Mouse (Mus musculus): ENCODE measurements at regions not wholly inside any gene's neighbourhood (a gene's known extent, or its start where the extent isn't known, plus 50 kb on each side); places are given as distances from the start of the nearest gene placed in this dataset.

DNA sequence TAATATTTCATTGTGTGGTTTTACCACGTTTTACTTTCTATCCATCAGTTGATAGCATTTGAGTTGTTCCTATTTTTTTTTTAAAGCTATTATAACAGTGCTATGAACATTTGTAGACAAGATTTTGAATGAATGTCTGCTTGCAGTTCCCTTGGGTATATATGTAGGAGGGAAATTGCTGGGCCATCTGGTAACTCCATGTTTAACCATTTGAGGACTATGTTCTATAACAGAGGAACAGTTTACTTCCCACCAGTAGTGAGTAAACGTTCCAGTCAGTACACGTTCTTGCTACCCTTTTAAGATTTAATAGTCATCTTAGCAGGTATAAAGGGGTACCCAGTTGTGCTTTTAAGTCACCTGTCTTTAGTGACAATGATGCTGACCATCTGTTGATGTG lies 213.2 kb downstream of the Icos start:
- Histone ChIP-seq H3K27ac (no peak overlapping the region), H3K9me3 (ENCODE audit: low read length) (no peaks in the 10 kb centered on the region), H3K36me3 (ENCODE audit: insufficient read depth, low read length) (no peaks in the 10 kb centered on the region), H3K4me1 (ENCODE audit: insufficient read depth, low read length) (no peaks in the 10 kb centered on the region), H3K27me3 (ENCODE audit: insufficient read depth, low read length) (no peaks in the 10 kb centered on the region), H3K9ac (replicated peaks; ENCODE audit: low read length) (no peak overlapping the region), H3K4me3 (ENCODE audit: low read length) (no peak overlapping the region), H3K4me2 (ENCODE audit: low read depth, low read length) (no peak overlapping the region)
- no peak for DNase-seq (ENCODE audit: low spot score)
- 85% methylated on average over 3 of the region's 3 CpGs for WGBS
- no peak for ATAC-seq
- no peak for TF ChIP-seq CTCF (IDR thresholded peaks at IDR 0.05; ENCODE audit: low read depth)

DNA sequence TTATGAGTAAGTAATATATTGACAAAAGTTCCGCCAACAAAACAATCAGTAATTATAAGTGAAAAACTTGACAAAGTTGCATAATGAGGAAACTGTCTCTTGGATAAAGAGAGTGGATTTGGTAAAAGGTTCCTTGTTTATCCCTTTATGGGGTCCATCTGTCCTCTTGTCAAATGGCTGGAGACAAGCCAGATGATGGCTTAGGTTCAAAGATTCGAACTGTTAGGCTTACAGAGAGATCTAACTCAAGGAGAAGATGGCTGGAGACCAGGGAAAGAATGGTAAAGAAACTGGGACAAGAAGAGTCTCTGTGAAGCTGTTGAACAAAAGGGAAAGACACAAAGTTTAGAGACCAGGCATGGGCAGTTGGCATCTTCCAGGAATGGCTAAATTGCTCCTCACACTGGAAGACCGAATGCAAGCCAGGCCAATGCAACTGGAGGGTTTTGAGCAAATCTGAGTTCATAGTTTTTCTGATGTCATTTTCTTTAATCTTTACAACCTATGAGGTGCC lies 220.9 kb downstream of the Icos start:
- ATAC-seq (peak; percentile 61), DNase-seq (ENCODE audit: low spot score) (peak; percentile 80)
- Histone ChIP-seq H3K4me1 (ENCODE audit: insufficient read depth, low read length) (peaks cover 7% of the 10 kb centered on the region; the same call in 1 of the 2 replicates), H3K9me3 (ENCODE audit: low read length) (no peaks in the 10 kb centered on the region), H3K4me2 (ENCODE audit: low read depth, low read length) (no peak overlapping the region), H3K27ac (peak overlapping the region; percentile 15; the same call in 1 of the 2 replicates), H3K4me3 (ENCODE audit: low read length) (no peak overlapping the region), H3K9ac (replicated peaks; ENCODE audit: low read length) (no peak overlapping the region), H3K27me3 (ENCODE audit: insufficient read depth, low read length) (no peaks in the 10 kb centered on the region), H3K36me3 (ENCODE audit: insufficient read depth, low read length) (no peaks in the 10 kb centered on the region)
- WGBS: 53% methylated on average over 3 of the region's 3 CpGs
- no peak for TF ChIP-seq CTCF (IDR thresholded peaks at IDR 0.05; ENCODE audit: low read depth)

DNA sequence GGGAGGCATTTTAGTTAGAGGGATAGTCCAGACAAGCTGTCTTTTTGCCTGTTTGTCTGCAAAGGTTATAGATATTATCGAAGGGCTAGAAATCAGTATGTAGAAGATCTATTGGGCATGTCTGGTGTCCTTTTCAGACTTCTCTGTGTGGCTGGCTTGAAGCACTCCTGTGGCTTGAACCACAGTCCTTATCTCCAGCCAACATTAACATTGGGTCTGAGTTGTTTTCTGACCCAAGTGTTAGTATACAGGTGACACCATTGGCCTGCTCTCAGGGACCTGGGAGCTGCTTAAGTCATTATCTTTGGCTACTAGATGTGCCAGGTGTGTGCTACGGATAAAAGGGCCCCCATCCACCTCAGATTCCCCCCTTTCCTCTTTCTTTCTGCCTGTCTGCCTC lies 223.3 kb downstream of the Icos start:
- Histone ChIP-seq H3K4me1 (ENCODE audit: insufficient read depth, low read length) (peaks cover 7% of the 10 kb centered on the region; the same call in 1 of the 2 replicates), H3K27ac (no peak overlapping the region), H3K9ac (replicated peaks; ENCODE audit: low read length) (no peak overlapping the region), H3K36me3 (ENCODE audit: insufficient read depth, low read length) (no peaks in the 10 kb centered on the region), H3K4me2 (ENCODE audit: low read depth, low read length) (no peak overlapping the region), H3K9me3 (ENCODE audit: low read length) (no peaks in the 10 kb centered on the region), H3K4me3 (ENCODE audit: low read length) (no peak overlapping the region), H3K27me3 (ENCODE audit: insufficient read depth, low read length) (no peaks in the 10 kb centered on the region)
- ATAC-seq: no peak
- TF ChIP-seq CTCF (IDR thresholded peaks at IDR 0.05; ENCODE audit: low read depth): no peak
- 82% methylated on average over 2 of the region's 2 CpGs for WGBS
- DNase-seq (ENCODE audit: low spot score): no peak

DNA sequence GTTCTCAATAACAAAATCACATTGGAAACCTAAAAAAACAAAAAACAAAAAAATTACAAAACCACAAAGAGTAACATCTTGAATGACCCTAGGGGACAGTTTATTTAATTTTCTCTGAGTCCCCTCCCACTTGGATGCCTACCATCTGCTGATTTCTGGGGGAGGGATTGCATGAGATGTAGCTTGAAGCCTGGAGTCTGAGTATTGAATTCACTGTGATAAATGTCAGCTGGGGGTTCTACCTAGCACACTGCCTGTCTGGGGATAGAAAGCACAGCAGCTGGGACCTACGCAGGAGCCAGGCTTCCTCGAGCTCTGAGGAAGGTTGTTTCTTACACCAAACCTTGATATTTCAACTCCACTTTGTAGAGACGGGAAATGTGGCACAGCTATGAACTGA lies 224.4 kb downstream of the Icos start:
- H3K9ac ChIP-seq (replicated peaks; ENCODE audit: low read length): no peak overlapping the region

DNA sequence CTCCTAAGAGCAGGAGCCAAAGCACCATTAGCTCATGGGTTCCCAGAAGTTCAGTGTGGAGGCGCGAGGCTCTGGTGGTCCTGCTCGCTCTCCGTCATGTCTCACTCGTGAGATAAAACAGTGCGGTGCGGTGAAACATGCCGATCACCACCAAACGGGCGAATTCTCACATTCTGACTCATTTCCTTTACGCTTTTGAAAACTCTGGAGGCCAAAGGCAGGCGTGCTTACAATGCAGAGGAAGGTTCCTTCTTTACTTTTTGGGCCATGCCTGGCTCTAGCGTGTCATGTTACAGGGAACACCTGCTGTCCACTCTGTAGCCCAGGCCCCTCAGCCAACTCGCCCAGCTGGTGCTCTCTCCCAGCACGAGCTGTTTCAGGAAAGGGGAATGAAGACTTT lies 225.4 kb downstream of the Icos start:
- H3K4me1 ChIP-seq (ENCODE audit: insufficient read depth, low read length): peaks cover 7% of the 10 kb centered on the region; the same call in 1 of the 2 replicates
- H3K4me2 ChIP-seq (ENCODE audit: low read depth, low read length): 0 out of 2 replicates have a peak overlapping the region, but pooled peaks have one; percentile 20
- no peak overlapping the region for H3K27ac ChIP-seq
- WGBS: 32% methylated on average over 15 of the region's 15 CpGs
- ATAC-seq (peak; percentile 55; the same call in 1 of the 2 replicates), DNase-seq (ENCODE audit: low spot score) (peak; percentile 43)
- H3K36me3 ChIP-seq (ENCODE audit: insufficient read depth, low read length): no peaks in the 10 kb centered on the region
- no peak overlapping the region for H3K4me3 ChIP-seq (ENCODE audit: low read length)
- no peaks in the 10 kb centered on the region for H3K27me3 ChIP-seq (ENCODE audit: insufficient read depth, low read length)
- H3K9ac ChIP-seq (replicated peaks; ENCODE audit: low read length): no peak overlapping the region
- H3K9me3 ChIP-seq (ENCODE audit: low read length): no peaks in the 10 kb centered on the region
- no peak for TF ChIP-seq CTCF (IDR thresholded peaks at IDR 0.05; ENCODE audit: low read depth)

More for the DNA sequence above, 224.4 kb downstream of the Icos start:
- Histone ChIP-seq H3K4me3 (ENCODE audit: low read length) (no peak overlapping the region), H3K9me3 (ENCODE audit: low read length) (no peaks in the 10 kb centered on the region), H3K36me3 (ENCODE audit: insufficient read depth, low read length) (no peaks in the 10 kb centered on the region), H3K27ac (no peak overlapping the region), H3K4me1 (ENCODE audit: insufficient read depth, low read length) (peaks cover 7% of the 10 kb centered on the region; the same call in 1 of the 2 replicates), H3K4me2 (ENCODE audit: low read depth, low read length) (no peak overlapping the region), H3K27me3 (ENCODE audit: insufficient read depth, low read length) (no peaks in the 10 kb centered on the region)
- DNase-seq (ENCODE audit: low spot score) (peak; percentile 47), ATAC-seq (0 out of 2 replicates have a peak, but pooled peaks have one; percentile 35)
- TF ChIP-seq CTCF (IDR thresholded peaks at IDR 0.05; ENCODE audit: low read depth): no peak
- 43% methylated on average over 3 of the region's 3 CpGs for WGBS

DNA sequence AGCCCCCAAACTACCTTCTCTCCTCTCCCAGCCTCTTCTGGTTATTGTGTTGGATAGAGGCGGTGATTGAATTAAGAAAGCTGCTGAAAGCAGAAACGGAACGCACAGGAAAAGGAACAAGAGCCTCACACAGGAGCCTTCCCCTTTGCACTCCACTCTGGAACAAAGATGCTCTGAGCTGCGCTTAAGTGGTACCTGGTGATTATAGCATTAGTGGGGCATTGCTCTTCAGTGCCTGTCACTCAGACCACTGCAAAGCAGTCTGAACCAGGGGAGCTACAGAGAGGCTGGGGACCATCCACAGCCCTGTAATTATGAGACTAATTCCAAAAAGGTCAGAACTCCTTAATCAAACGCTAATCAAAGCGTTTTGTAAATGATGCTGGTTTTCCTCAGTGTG lies 225.9 kb downstream of the Icos start:
- TF ChIP-seq CTCF (IDR thresholded peaks at IDR 0.05; ENCODE audit: low read depth): no peak
- ATAC-seq: no peak

DNA sequence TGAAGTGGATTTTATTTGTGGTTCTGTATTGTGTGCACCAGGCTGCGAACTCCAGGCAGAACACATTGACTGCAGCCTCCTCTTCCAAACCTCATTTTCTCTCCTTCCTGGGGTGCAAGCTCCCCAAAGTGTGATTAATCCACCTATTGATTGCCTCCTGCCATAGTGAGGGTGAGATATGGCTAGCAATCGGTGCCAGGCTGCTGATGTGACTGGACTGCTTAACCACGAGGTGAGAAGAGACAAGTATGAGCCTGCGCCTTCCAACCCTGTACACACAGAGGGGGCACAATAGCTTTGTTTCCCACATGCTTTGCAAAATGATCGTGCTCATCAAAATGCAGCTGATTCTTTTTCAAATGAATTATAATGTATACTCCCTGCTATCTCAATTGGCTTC lies 227.4 kb downstream of the Icos start:
- no peaks in the 10 kb centered on the region for H3K27me3 ChIP-seq (ENCODE audit: insufficient read depth, low read length)
- ATAC-seq: no peak
- no peak for TF ChIP-seq CTCF (IDR thresholded peaks at IDR 0.05; ENCODE audit: low read depth)
- H3K4me3 ChIP-seq (ENCODE audit: low read length): no peak overlapping the region
- no peaks in the 10 kb centered on the region for H3K9me3 ChIP-seq (ENCODE audit: low read length)
- no peaks in the 10 kb centered on the region for H3K36me3 ChIP-seq (ENCODE audit: insufficient read depth, low read length)
- H3K27ac ChIP-seq: no peak overlapping the region
- no peak overlapping the region for H3K4me2 ChIP-seq (ENCODE audit: low read depth, low read length)
- H3K9ac ChIP-seq (replicated peaks; ENCODE audit: low read length): no peak overlapping the region
- DNase-seq (ENCODE audit: low spot score): no peak
- H3K4me1 ChIP-seq (ENCODE audit: insufficient read depth, low read length): peaks cover 7% of the 10 kb centered on the region; the same call in 1 of the 2 replicates
- WGBS: 34% methylated on average over 5 of the region's 5 CpGs

More for the DNA sequence above, 225.9 kb downstream of the Icos start:
- no peaks in the 10 kb centered on the region for H3K27me3 ChIP-seq (ENCODE audit: insufficient read depth, low read length)
- no peak overlapping the region for H3K9ac ChIP-seq (replicated peaks; ENCODE audit: low read length)
- H3K4me1 ChIP-seq (ENCODE audit: insufficient read depth, low read length): peaks cover 7% of the 10 kb centered on the region; the same call in 1 of the 2 replicates
- H3K9me3 ChIP-seq (ENCODE audit: low read length): no peaks in the 10 kb centered on the region
- no peaks in the 10 kb centered on the region for H3K36me3 ChIP-seq (ENCODE audit: insufficient read depth, low read length)
- no peak overlapping the region for H3K4me3 ChIP-seq (ENCODE audit: low read length)
- DNase-seq (ENCODE audit: low spot score): no peak
- WGBS: 23% methylated on average over 6 of the region's 6 CpGs
- no peak overlapping the region for H3K27ac ChIP-seq
- H3K4me2 ChIP-seq (ENCODE audit: low read depth, low read length): 0 out of 2 replicates have a peak overlapping the region, but pooled peaks have one; percentile 20
